Mouse (Mus musculus) C2C12 (cell line): Measurements from ENCODE around the gene Aspscr1. TPM values are rescaled to one million over a fixed set of nuclear protein-coding genes. Genes with fewer than 3 reads are reported as not detected.

Experiments used
- H3K27me3 ChIP-seq: one replicate; pipeline ENCODE4 v1.6.1; 2011; ENCODE audit not compliant: control insufficient read depth, insufficient read depth, insufficient read length
- H3K36me3 ChIP-seq: one replicate; pipeline ENCODE4 v1.6.1; 2011; ENCODE audit not compliant: control insufficient read depth, insufficient read depth
- H3K4me3 ChIP-seq: one replicate; pipeline ENCODE4 v1.5.1; 2011; ENCODE audit warnings: mild to moderate bottlenecking, control low read depth; ENCODE audit not compliant: poor library complexity, insufficient read depth, severe bottlenecking
- H3K79me2 ChIP-seq: one replicate; pipeline ENCODE4 v1.6.1; 2011; ENCODE audit not compliant: control insufficient read depth, insufficient read depth
- H3K79me3 ChIP-seq: one replicate; pipeline ENCODE4 v1.6.1; 2011; ENCODE audit warnings: low read depth, control low read depth
- H3ac ChIP-seq: one replicate; pipeline ENCODE3; 2011; ENCODE audit warnings: low read depth; ENCODE audit not compliant: control insufficient read depth, insufficient read length
- CEBPB ChIP-seq: IDR thresholded peaks from one replicate; pipeline ENCODE4 v1.6.1; 2011; ENCODE audit warnings: low read depth, mild to moderate bottlenecking, control low read depth, moderate library complexity
- CTCF ChIP-seq: IDR thresholded peaks from one replicate; pipeline ENCODE4 v1.5.1; 2011; ENCODE audit not compliant: control insufficient read depth, insufficient read depth, insufficient read length
- FOSL1 ChIP-seq: IDR thresholded peaks from one replicate; pipeline ENCODE4 v1.8.0; 2011; ENCODE audit warnings: mild to moderate bottlenecking, low read length; ENCODE audit not compliant: poor library complexity, insufficient read depth, severe bottlenecking
- MAX ChIP-seq: IDR thresholded peaks from one replicate; pipeline ENCODE4 v1.6.1; 2011; ENCODE audit warnings: mild to moderate bottlenecking, control low read depth
- MYOD1 ChIP-seq: IDR thresholded peaks from one replicate; pipeline ENCODE4 v1.6.1; 2011; ENCODE audit warnings: low read depth; ENCODE audit not compliant: control insufficient read depth, insufficient read length
- MYOG ChIP-seq: IDR thresholded peaks from one replicate; pipeline ENCODE4 v1.6.1; 2011; ENCODE audit not compliant: control insufficient read depth, insufficient read length; ENCODE audit errors: extremely low read depth
- USF1 ChIP-seq: IDR thresholded peaks from one replicate; pipeline ENCODE4 v1.6.1; 2011; ENCODE audit warnings: low read depth, mild to moderate bottlenecking, control low read depth, moderate library complexity
- polyA plus RNA-seq: library from polyadenylated mRNA; unstranded; fragments of >200 nt; fragmentation: generic; extraction: Trizol; gene quantifications from one replicate; pipeline ENCODE4 v1.2.1, GENCODE M21; 2012; ENCODE audit warnings: missing spikeins

The Aspscr1 gene
- polyA plus RNA-seq, 1 experiment: 66.0 TPM

DNA sequence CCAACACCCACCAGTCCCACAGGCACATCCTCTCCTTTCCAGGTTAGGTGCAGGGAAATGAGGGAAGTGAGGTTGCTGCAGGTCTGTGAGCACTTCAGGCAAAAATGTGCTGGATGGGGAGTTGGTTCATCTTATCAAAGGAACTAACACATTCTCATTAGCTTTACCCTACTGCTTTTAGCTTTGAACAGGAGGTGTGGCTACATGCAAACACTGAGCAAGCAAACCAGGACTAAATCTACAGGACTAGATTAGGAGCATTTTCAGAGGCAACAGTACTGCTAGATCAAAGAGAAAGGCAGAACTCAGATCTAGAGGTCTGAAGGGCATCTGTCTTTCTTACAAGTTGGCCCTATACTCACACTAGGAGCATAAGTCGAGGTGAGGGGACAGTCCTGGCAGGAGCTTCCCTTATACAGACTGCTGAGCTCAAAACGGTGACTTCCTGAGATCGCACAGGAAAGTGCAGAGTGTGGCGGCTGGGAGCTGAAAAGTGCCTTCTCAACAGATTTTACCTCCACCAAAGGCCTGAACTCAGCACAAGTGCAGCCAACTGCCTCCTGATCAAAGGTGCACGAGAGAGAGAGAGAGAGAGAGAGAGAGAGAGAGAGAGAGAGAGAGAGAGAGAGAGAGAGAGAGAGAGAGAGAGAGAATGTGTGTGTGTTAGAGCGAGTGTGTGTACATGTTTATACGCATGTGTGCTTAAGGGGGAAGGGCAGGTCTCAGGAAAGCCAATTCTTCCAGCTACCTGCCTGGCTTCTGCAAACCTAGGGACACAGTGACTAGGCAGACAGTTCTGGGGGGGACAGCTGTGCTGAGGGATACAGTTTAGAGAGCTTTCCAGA is 41.7 kb upstream of the Aspscr1 start:
- peak overlapping the region; percentile 15 for H3K4me3 ChIP-seq
- peaks cover 95% of the 10 kb centered on the region for H3K79me2 ChIP-seq
- no peaks in the 10 kb centered on the region for H3K27me3 ChIP-seq
- peaks cover 34% of the 10 kb centered on the region for H3K36me3 ChIP-seq
- H3ac ChIP-seq: peak overlapping the region; percentile 44
- TF ChIP-seq CTCF (no peak), CEBPB (no peak), FOSL1 (no peak), MYOG (no peak), MYOD1 (no peak), MAX (no peak), USF1 (no peak)
- peaks cover 73% of the 10 kb centered on the region for H3K79me3 ChIP-seq

- peak overlapping the region; percentile 79 for H3ac ChIP-seq
- peaks cover 26% of the 10 kb centered on the region for H3K36me3 ChIP-seq
Measured at GRCm38 (mm10) chr11:120631726-120632448, 40.9 kb upstream of the Aspscr1 start.

DNA sequence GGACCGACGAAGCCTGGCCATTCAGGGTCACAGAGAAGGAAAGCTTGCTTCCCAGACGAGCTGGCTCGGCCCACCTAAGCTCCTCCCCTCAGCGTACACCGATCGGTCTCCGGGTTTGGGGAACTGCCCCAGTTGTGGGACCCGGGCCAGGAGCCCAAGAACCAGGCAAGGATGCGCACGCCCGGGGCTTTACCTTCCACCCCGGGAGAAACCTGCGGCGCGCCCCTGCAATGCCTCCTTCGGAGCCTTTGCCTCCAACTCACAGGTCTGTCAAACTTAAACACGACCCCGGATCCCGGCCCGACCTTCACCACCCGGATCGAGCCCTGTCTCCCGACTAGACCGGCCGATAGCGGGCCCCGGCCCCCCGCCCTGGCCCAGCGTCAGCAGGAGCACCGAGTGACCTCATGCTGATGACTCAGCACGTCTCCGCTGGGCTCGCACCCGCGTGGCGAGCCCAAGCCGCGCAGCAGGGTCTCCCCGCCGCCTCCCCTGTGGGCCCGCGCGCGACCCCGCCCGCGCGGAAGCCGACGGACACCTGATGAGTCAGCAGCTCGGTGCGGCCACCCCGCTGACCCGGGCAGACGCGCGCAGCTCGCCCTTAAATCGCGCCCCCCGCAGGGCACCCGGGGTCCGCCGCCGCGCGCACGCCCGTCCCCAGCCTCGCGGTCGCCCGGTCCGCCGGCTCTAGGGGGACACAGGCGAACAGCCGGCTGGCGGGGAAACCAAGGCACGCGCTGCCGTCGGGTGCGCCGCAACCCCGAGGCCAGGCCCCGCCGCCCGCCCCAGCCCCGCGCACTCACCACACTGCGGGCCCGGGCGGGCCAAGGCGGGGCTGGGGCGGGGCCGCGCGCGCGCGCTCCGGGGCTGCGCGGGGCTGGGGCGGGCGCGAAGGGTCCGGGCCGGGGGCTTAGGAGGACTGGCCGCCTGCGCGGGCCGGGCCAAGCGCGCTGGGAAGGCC is 39.9 kb upstream of the Aspscr1 start:
- Histone ChIP-seq H3K79me3 (peaks cover 57% of the 10 kb centered on the region), H3K79me2 (peaks cover 80% of the 10 kb centered on the region), H3K4me3 (peak overlapping the region; percentile 82), H3ac (peak overlapping the region; percentile 79), H3K27me3 (no peaks in the 10 kb centered on the region), H3K36me3 (peaks cover 17% of the 10 kb centered on the region)
- no peak for TF ChIP-seq MYOD1
- TF ChIP-seq MAX: peak; percentile 63
- TF ChIP-seq CTCF: peak; percentile 30
- TF ChIP-seq FOSL1: no peak

More at GRCm38 (mm10) chr11:120631726-120632448, 40.9 kb upstream of the Aspscr1 start:
- Histone ChIP-seq H3K4me3 (peak overlapping the region; percentile 82), H3K79me3 (peaks cover 66% of the 10 kb centered on the region), H3K27me3 (no peaks in the 10 kb centered on the region), H3K79me2 (peaks cover 89% of the 10 kb centered on the region)
- TF ChIP-seq FOSL1 (no peak), USF1 (no peak), CTCF (no peak), CEBPB (no peak), MYOG (no peak), MYOD1 (no peak), MAX (no peak)

DNA sequence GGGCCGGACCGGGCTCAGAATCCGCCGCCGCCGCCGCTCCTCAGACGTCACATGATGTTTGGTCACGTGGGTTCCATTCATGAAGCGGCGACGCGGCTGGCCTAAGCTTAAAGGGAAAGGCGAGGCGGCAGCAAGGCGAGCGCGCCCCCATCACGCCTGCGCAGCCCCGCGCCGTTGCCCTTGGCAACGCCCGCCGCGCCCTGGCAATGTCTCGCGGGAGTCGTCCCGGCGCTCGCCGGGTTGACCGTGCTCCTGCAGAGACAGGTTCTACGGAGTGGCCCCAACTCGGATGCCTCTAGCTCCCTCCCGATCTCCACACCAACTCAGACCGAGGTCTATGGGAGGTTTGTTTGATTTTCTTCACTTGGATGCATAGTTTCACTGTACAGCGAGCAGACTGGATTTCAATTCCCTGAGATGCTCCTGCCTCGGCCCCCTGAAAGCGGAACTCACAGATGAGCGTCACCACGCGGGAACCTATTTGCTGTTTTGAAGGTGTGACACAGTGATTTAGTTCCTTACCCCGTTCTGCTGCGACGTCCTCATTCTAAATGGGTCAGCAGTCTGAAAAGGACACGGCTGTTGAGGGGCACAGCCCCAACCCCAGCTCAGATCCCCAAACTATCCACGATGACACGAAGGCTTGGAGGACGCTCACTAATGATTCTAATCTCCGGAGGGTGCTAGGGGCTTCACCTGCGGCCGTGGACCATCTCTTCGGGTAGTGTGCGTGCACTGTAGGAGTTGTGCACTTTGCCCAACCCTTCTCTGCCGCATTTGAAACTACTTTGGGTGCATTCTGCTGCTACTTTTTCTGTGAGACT is 39.0 kb upstream of the Aspscr1 start, which contains the start of gene Mafg:
Gene Mafg, minus strand, starts transcription at position 81 of the 824 bp plus-strand sequence.
- Histone ChIP-seq H3K36me3 (peaks cover 11% of the 10 kb centered on the region), H3ac (peak within 1 kb of the TSS; percentile 87), H3K79me3 (peaks cover 49% of the 10 kb centered on the region), H3K27me3 (no peaks in the 10 kb centered on the region), H3K4me3 (peak within 1 kb of the TSS; percentile 82), H3K79me2 (peaks cover 71% of the 10 kb centered on the region)
- TF ChIP-seq MAX: peak; percentile 43
- TF ChIP-seq CEBPB: no peak
- TF ChIP-seq CTCF: no peak
- TF ChIP-seq USF1: peak; percentile 90

DNA sequence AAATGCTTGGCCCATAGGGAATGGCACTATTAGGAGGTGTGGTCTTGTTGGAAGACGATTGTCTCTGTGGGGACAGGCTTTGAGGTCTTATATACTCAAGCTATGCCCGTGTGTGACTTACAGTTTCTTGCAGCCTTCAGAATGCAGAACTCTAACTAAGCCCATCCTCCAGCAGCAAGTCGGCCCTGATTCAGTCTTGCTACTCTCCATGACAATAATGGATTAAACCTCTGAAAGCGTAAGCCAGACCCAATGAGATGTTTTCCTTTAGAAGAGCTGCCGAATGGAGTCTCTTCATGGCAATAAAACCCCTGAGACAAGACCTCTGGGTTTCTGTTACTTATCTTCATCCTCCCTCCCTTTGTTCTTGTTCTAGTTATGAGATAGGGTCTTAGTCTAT is 38.0 kb upstream of the Aspscr1 start:
- Histone ChIP-seq H3K79me3 (peaks cover 38% of the 10 kb centered on the region), H3K4me3 (no peak overlapping the region), H3K36me3 (no peaks in the 10 kb centered on the region), H3K79me2 (peaks cover 60% of the 10 kb centered on the region), H3ac (no peak overlapping the region), H3K27me3 (no peaks in the 10 kb centered on the region)
- TF ChIP-seq FOSL1: no peak
- no peak for TF ChIP-seq MYOG
- no peak for TF ChIP-seq MYOD1
- TF ChIP-seq MAX: no peak
- TF ChIP-seq CTCF: no peak
- TF ChIP-seq USF1: no peak
- no peak for TF ChIP-seq CEBPB
